Mouse (Mus musculus) embryonic facial prominence, embryonic 14.5 days (tissue): ENCODE data around the gene Slc44a4. TPM values are rescaled to one million over a fixed set of nuclear protein-coding genes. Genes with fewer than 3 reads are reported as not detected.
"Not testable (repeated sequence)": the region's sequence is repeated elsewhere in the genome, so short reads cannot be mapped to it uniquely, and the experiment has no call there.

ENCODE experiments used
- ATAC-seq: fragments of 200-750 bp; cut with Nextera tagmentation; 2 replicates; pipeline ENCODE4 v1.8.0; 2017; ENCODE audit warnings: low read depth, moderate number of reproducible peaks, moderate TSS enrichment
- DNase-seq: peaks from one replicate; pipeline ENCODE4 v3.0.0-alpha.2; 2015; ENCODE audit warnings: low spot score
- H3K27ac ChIP-seq: fragments of 300-500 bp; sonication (generic); replicated peaks from 2 replicates; pipeline ENCODE4 v1.5.1; 2014; ENCODE audit warnings: low read depth, mild to moderate bottlenecking, low read length, moderate library complexity
- H3K27me3 ChIP-seq: fragments of 300-500 bp; sonication (generic); replicated peaks from 2 replicates; pipeline ENCODE4 v1.6.1; 2014; ENCODE audit warnings: low read length; ENCODE audit not compliant: control insufficient read depth, insufficient read depth
- H3K36me3 ChIP-seq: fragments of 300-500 bp; sonication (generic); 2 replicates; pipeline ENCODE4 v1.6.1; 2014; ENCODE audit warnings: low read length, mixed read lengths; ENCODE audit not compliant: control insufficient read depth, insufficient read depth
- H3K4me1 ChIP-seq: fragments of 300-500 bp; sonication (generic); 2 replicates; pipeline ENCODE4 v1.6.1; 2014; ENCODE audit warnings: antibody characterized with exemption, low read length; ENCODE audit not compliant: control insufficient read depth, insufficient read depth
- H3K4me2 ChIP-seq: fragments of 300-500 bp; sonication (generic); 2 replicates; pipeline ENCODE4 v1.6.1; 2014; ENCODE audit warnings: low read depth, mild to moderate bottlenecking, low read length, moderate library complexity, mixed read lengths
- H3K4me3 ChIP-seq: fragments of 300-500 bp; sonication (generic); 2 replicates; pipeline ENCODE4 v1.5.1; 2014; ENCODE audit warnings: low read depth, mild to moderate bottlenecking, low read length
- H3K9ac ChIP-seq: fragments of 300-500 bp; sonication (generic); 2 replicates; pipeline ENCODE4 v1.6.1; 2014; ENCODE audit warnings: low read depth, mild to moderate bottlenecking, low read length, moderate library complexity, mixed read lengths
- H3K9me3 ChIP-seq: fragments of 300-500 bp; sonication (generic); 2 replicates; pipeline ENCODE4 v1.6.1; 2016; ENCODE audit warnings: low read length; ENCODE audit not compliant: control insufficient read depth
- WGBS: fragments of 180-500 bp; shearing (Covaris S2); extraction: QIAGEN DNeasy Blood & Tissue Kit; methylation state at CpG from one replicate; pipeline ENCODE4 v1.1.7; 2014; 5-methylcytosine and 5-hydroxymethylcytosine counted together
- polyA plus RNA-seq: library from polyadenylated mRNA; unstranded; fragments of >200 nt; fragmentation: Nextera tagmentation; extraction: Ambion mirVana; gene quantifications from 2 replicates; pipeline ENCODE4 v1.2.1, GENCODE M21; 2014

The Slc44a4 gene
- polyA plus RNA-seq, 1 experiment from 2014 or later, result 0.53 TPM

GRCm38 (mm10) chr17:34965627-34966026 is 51.4 kb downstream of the Slc44a4 start:
- Histone ChIP-seq H3K27ac (no peak overlapping the region), H3K9me3 (no peaks in the 10 kb centered on the region), H3K4me2 (no peak overlapping the region), H3K9ac (no peak overlapping the region), H3K27me3 (peaks cover 21% of the 10 kb centered on the region), H3K36me3 (no peaks in the 10 kb centered on the region), H3K4me1 (no peaks in the 10 kb centered on the region), H3K4me3 (no peak overlapping the region)
- no peak for ATAC-seq
- no peak for DNase-seq
- WGBS, result 76% methylated on average over 5 of the region's 5 CpGs

- not testable (repeated sequence) for H3K36me3 ChIP-seq, H3K27ac ChIP-seq, H3K9me3 ChIP-seq, DNase-seq, H3K9ac ChIP-seq, H3K4me1 ChIP-seq, H3K4me2 ChIP-seq, ATAC-seq, H3K4me3 ChIP-seq
- WGBS, result 71% methylated on average over 5 of the region's 11 CpGs
- H3K27me3 ChIP-seq, result peaks cover 21% of the 10 kb centered on the region
Measured at GRCm38 (mm10) chr17:34969822-34970221, 55.6 kb downstream of the Slc44a4 start, which contains the start of gene Gm20481. Gene Gm20481 (plus strand): TSS chr17:34969912.

- H3K36me3 ChIP-seq, ATAC-seq: not testable (repeated sequence)
Measured at GRCm38 (mm10) chr17:34970850-34971249, 56.6 kb downstream of the Slc44a4 start.

GRCm38 (mm10) chr17:34971694-34972068 is 57.4 kb downstream of the Slc44a4 start:
- H3K9ac ChIP-seq, H3K36me3 ChIP-seq, H3K4me1 ChIP-seq, H3K27ac ChIP-seq, DNase-seq, H3K9me3 ChIP-seq: not testable (repeated sequence)
- no CpG with 5 or more reads among the region's 43 CpGs for WGBS
- Histone ChIP-seq H3K27me3 (peaks cover 21% of the 10 kb centered on the region), H3K4me3 (peak overlapping the region; percentile 36), H3K4me2 (peak overlapping the region; percentile 64)
- peak; percentile 53 for ATAC-seq

More at GRCm38 (mm10) chr17:34970850-34971249, 56.6 kb downstream of the Slc44a4 start:
- not testable (repeated sequence) for H3K4me2 ChIP-seq, H3K4me3 ChIP-seq, H3K9me3 ChIP-seq, H3K4me1 ChIP-seq, H3K27ac ChIP-seq, H3K9ac ChIP-seq, DNase-seq
- H3K27me3 ChIP-seq, result peaks cover 21% of the 10 kb centered on the region
- 24% methylated on average over 7 of the region's 37 CpGs for WGBS

GRCm38 (mm10) chr17:34972069-34972749 is 57.9 kb downstream of the Slc44a4 start, which contains the start of the genes Hspa1a and Hspa1l:
Gene Hspa1a (minus strand): TSS chr17:34972156.
Gene Hspa1l (plus strand): TSS chr17:34972703.
- peak within 1 kb of the TSS; percentile 47 for H3K9ac ChIP-seq
- H3K4me2 ChIP-seq, result peak within 1 kb of the TSS; percentile 64
- not testable (repeated sequence) for H3K36me3 ChIP-seq, H3K27ac ChIP-seq, H3K9me3 ChIP-seq, H3K4me1 ChIP-seq
- WGBS, result 0% methylated on average over 20 of the region's 33 CpGs
- peaks cover 21% of the 10 kb centered on the region for H3K27me3 ChIP-seq
- ATAC-seq (peak; percentile 97), DNase-seq (peak; percentile 87)
- peak within 1 kb of the TSS; percentile 36 for H3K4me3 ChIP-seq

GRCm38 (mm10) chr17:34975581-34976492 is 61.6 kb downstream of the Slc44a4 start:
- Histone ChIP-seq H3K36me3 (no peaks in the 10 kb centered on the region), H3K4me1 (peaks cover 5% of the 10 kb centered on the region; the same call in 1 of the 2 replicates), H3K4me2 (no peak overlapping the region), H3K9me3 (no peaks in the 10 kb centered on the region), H3K27ac (no peak overlapping the region), H3K9ac (no peak overlapping the region), H3K27me3 (no peaks in the 10 kb centered on the region), H3K4me3 (no peak overlapping the region)
- DNase-seq (no peak), ATAC-seq (no peak)
- WGBS, result 82% methylated on average over 3 of the region's 3 CpGs

- WGBS, result 93% methylated on average over 20 of the region's 20 CpGs
Measured at GRCm38 (mm10) chr17:34977000-34977399, 62.7 kb downstream of the Slc44a4 start.

GRCm38 (mm10) chr17:34978239-34978638 is 64.0 kb downstream of the Slc44a4 start:
- Histone ChIP-seq H3K27me3 (no peaks in the 10 kb centered on the region), H3K36me3 (peaks cover 1% of the 10 kb centered on the region; the same call in 1 of the 2 replicates), H3K27ac (no peak overlapping the region), H3K9me3 (no peaks in the 10 kb centered on the region), H3K9ac (no peak overlapping the region), H3K4me3 (no peak overlapping the region), H3K4me2 (no peak overlapping the region), H3K4me1 (peaks cover 6% of the 10 kb centered on the region)
- DNase-seq, result no peak
- no peak for ATAC-seq
- 88% methylated on average over 27 of the region's 27 CpGs for WGBS

More at GRCm38 (mm10) chr17:34977000-34977399, 62.7 kb downstream of the Slc44a4 start:
- H3K9me3 ChIP-seq, result no peaks in the 10 kb centered on the region
- H3K4me2 ChIP-seq, result no peak overlapping the region
- H3K4me1 ChIP-seq, result peaks cover 7% of the 10 kb centered on the region; the same call in 1 of the 2 replicates
- H3K4me3 ChIP-seq, result no peak overlapping the region
- ATAC-seq (no peak), DNase-seq (no peak)
- no peak overlapping the region for H3K27ac ChIP-seq
- no peaks in the 10 kb centered on the region for H3K36me3 ChIP-seq
- H3K27me3 ChIP-seq, result no peaks in the 10 kb centered on the region
- H3K9ac ChIP-seq, result no peak overlapping the region
